Mouse (Mus musculus) erythroblast, adult 5-6 weeks (primary cell): ENCODE data around the gene Nkd2. TPM values are rescaled to one million over a fixed set of nuclear protein-coding genes. Genes with fewer than 3 reads are reported as not detected.

Source experiments
- ATAC-seq: replicated peaks from 2 replicates; pipeline ENCODE4 v1.8.0; 2016; ENCODE audit warnings: moderate number of reproducible peaks, mild to moderate bottlenecking, moderate TSS enrichment, inconsistent platforms; ENCODE audit not compliant: poor library complexity, low FRiP score, severe bottlenecking
- total RNA-seq, 2 experiments: library from RNA; stranded (forward) in 1 of 2; stranded (reverse) in 1 of 2; fragments of 150-400 nt in 1 of 2; fragments of 200-764, 138-1000 nt in 1 of 2; gene quantifications; 2 replicates each; pipeline versions ENCODE4 v1.2.3 to v1.2.4; 2015 to 2017; ENCODE audit warnings: low replicate concordance in 2 of 2

Gene Nkd2
- total RNA-seq, 2 experiments from 2014 or later, result not detected

GRCm38 (mm10) chr13:73821251-73821650 lies 26.2 kb downstream of the Nkd2 start:
- ATAC-seq, result no peak

DNA sequence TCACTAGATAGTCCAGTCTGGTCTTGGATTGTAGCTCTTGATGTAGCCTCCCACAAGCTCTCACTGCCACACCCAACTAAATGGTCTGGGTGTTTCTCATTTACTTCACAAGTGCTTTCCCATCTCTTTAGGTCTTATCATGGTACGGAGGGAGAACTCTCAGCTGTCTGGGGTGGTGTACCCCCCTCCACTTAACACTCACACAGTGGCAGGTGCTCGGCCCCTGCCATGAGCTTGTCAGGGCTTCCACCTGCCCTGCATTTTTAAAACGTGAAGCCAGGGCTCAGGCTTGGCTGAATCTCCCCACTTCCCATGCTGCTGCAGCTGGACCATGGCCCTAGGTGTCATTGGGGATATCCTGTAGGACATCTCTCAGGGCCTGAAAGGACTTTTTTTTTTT lies 28.5 kb downstream of the Nkd2 start:
- no peak for ATAC-seq

GRCm38 (mm10) chr13:73816338-73816737 lies 31.1 kb downstream of the Nkd2 start:
- no peak for ATAC-seq

DNA sequence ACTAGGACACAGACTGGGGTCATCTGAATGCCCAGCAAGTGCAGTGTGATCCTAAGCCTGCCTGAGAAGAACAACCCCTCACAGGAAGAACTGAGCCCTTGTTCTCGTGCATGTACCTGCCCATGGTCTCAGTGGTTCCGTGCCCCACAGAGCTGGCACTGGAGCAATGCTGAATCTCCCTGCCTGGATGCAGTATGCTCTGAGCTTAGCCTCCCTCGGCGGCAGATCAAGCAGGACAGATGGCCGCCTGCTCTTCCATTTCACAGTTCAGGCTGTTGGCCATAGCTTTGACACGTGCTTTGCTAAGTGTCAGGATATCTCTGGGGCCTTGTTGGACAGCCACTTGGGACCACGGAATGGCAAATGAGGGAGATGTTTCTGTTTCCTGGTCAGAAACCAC lies 33.2 kb downstream of the Nkd2 start:
- ATAC-seq, result no peak

DNA sequence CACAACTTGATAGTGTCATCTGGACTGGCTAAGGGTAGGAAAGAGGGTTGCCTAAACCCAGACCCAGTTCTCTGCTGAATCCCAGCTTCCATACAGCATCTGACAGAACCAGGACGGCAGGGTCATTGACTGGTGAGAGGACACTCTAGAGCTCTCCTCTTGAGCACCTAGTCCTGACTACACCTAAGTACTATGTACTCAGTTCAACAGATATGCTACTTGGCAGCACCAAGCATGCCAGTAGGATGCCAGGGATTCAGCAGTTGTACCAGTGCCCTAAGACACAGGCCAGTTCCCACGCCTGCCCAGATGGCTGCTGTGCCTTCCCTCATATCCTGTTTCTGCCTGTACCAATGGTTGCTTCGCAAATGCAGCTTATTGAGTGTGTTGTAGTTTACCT lies 34.5 kb downstream of the Nkd2 start:
- no peak for ATAC-seq

GRCm38 (mm10) chr13:73804914-73805313 lies 42.5 kb downstream of the Nkd2 start:
- ATAC-seq, result no peak

- ATAC-seq, result no peak
Observed at GRCm38 (mm10) chr13:73803450-73804178, 43.8 kb downstream of the Nkd2 start.

GRCm38 (mm10) chr13:73799110-73799509 lies 48.3 kb downstream of the Nkd2 start:
- no peak for ATAC-seq

DNA sequence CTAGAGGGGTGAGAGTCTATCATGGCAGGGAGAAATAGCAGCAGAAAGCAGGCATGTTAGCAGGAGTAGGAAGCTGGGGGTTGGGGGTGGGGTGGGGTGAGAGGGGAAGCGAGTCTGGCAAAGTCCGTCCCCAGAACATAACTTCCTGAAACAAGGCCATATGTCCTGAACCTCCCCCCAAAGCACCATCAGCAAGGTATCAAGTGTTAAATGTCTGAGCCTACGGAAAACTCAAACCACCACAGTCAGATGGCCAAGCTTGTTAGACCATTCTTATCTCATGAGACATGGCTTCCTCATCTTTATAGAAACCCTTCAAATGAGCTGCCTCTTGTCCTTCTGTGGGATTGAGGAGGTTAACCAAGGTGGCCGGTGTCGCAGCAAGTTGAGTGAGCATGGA lies 54.3 kb downstream of the Nkd2 start:
- ATAC-seq, result no peak

DNA sequence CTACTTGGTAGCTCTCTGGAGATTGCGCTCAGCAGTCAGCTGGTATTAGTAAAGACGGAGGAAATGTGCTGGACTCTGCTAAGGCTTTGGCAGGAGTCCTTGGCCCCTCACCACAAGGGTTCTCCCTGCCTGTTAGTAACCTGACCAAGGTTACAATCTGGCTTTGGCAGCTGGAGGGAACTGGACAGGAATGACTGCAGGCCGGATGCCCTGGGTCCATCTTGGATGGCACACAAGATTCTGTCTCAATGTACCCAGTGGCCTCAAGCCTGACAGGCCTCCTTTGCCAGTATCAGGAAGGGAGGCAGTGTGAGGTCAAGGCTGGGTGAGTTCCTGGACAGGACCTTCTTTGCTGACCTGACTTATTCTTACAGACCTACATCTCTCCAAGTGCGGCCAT lies 55.3 kb downstream of the Nkd2 start:
- ATAC-seq, result no peak

DNA sequence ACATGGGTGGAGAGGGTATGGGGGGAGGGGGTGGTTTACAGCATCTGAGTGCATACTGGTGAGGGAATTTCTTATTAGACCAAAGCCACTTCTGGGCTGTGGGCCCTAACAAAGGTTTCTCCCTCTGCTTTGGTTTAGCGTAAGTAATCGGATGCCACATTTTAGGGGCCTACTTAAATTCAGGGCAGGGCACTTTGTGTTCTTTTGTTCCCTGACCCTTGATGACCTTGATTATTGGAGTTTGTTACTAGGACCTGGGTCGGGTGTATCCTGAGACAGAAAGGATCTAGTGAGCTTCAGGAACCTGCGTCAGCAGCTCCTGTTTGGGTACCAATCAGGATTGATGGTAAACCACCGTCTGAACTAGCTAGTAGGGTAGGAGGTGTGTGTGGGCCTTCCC lies 64.9 kb downstream of the Nkd2 start:
- no peak for ATAC-seq

GRCm38 (mm10) chr13:73777578-73777977 lies 69.9 kb downstream of the Nkd2 start:
- ATAC-seq, result no peak

- no peak for ATAC-seq
Observed at GRCm38 (mm10) chr13:73775786-73776185, 71.6 kb downstream of the Nkd2 start.

DNA sequence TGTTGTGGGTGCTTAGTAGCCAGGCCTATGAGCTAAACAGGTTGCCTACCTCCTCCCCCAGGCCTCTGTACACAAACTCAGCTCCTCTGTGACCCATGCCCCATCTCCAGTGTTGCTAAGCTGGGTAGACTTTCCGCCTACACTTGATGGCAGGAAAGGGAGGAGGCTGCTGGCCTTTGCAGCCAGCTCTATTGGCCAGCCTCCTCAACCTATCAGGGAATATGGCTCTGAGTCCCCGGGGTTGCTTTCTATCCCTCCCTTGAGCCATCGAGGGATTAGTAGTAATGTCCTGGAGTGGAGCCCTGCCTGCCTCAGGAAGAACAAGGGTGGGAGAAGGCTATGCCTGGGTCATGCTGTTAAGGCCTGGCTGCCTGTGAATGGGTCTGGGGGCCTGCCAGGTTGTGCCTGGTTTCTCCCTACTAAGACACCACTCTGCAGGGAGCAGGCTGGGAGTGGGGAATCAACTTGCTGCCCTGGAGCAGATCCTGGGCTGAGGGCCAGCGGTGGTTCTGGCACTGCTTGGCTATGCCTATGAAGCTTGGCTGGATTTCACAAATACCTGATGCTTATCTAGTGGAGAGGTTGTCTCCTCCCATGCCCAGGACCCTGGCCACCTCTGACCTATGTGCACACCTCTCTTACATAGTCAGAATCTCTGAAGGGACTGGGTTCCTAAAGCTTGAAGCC lies 73.8 kb downstream of the Nkd2 start:
- ATAC-seq, result no peak

DNA sequence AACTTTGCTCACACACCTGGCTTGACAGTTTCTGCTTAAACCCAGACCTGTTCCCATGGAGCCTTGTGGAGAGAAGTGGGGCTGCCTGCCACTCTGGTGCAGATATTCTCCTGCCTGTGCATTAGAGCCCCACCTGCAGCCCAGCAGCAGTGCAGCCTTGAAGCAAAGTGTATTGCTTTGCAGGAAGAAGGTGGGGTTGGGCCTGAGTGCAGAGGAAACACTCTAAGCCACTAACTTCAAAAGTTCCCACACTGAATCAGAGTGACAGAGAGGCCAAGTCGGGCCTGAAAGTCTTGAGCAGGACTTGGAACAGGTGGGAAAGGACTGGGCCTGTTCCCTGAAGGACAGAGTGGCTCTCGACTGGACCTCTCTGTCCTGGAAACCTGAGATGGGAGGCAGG lies 74.8 kb downstream of the Nkd2 start:
- no peak for ATAC-seq

GRCm38 (mm10) chr13:73771131-73771530 lies 76.3 kb downstream of the Nkd2 start:
- ATAC-seq, result no peak

DNA sequence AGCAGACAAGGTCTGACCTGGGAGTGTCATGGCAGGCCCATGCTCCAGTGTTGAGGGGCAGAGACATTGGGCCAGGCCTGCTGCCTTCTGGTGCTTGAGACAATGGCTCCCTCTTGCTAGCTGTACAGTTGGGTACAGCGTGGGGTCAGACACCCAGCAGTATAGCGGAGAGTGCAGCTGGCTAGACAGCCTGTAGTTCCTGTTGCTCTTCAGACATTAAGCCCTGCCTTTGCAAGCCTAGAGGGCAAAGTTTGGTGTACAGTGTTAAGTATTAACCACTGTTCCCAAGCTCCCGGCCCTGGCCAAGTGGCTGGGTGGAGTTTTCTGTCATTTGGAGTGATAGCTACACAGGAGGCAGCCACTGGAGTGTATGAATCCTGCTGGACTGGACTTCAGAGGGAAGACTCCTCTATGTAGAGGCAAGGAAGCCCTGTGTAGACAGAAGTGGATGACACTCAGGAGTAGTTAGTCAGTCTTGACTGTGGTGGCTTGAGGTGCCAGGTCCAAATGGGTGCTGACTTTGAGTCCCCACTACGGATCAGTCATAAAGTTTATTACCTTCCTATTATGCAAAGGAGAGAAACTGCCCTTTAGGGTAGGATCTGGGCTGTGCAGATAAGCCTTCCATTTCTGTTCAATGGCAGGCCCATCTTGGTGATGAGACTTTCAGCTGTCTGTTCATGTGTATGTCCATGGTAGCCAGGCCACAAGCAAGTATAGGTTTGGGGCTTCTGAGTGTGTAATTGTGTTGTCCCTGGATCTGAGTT lies 77.3 kb downstream of the Nkd2 start:
- no peak for ATAC-seq
